Mouse (Mus musculus) gastrocnemius, postnatal 36 days (tissue): ENCODE measurements around the gene Fbxl21. TPM values are rescaled to one million over a fixed set of nuclear protein-coding genes. Genes with fewer than 3 reads are reported as not detected.

Experiments
- DNase-seq, 2 experiments: peaks; one replicate each; pipeline ENCODE4 v3.0.0; 2022
- intact Hi-C: fragments of 180-260 bp; cut with DNase I; formaldehyde crosslinking; loops from one replicate; pipeline ENCODE4 v1.15.1; 2025
- long read RNA-seq, 2 experiments: library from polyadenylated mRNA; stranded (forward); transcript quantifications; one replicate each; pipeline ENCODE4 v2.0.0; 2021
- total RNA-seq, 2 experiments: library from RNA; stranded (reverse); gene quantifications; 2 replicates each; pipeline ENCODE4 v1.2.3; 2021

Gene Fbxl21
- under 1 TPM in 1 of 2 experiments, not detected in 1; 0.23 TPM for total RNA-seq
- long read RNA-seq, experiment 1, result 0 reads
- long read RNA-seq, experiment 2, result 0 reads

GRCm38 (mm10) chr13:56522081-56522820 is at the start of gene Fbxl21:
Gene Fbxl21 (plus strand): TSS chr13:56522472.
- peak; percentile 85 to 86 for DNase-seq
- intact Hi-C loops, result no loop called here

GRCm38 (mm10) chr13:56472661-56473060 is 49.6 kb upstream of the Fbxl21 start:
- intact Hi-C loops, result loop anchor here (10.0 kb wide), 1 partner anchor 792 kb away; no protein-coding TSS in a partner anchor
- DNase-seq, result no peak

GRCm38 (mm10) chr13:56475363-56475762 is 46.9 kb upstream of the Fbxl21 start:
- DNase-seq, result no peak

GRCm38 (mm10) chr13:56476790-56477189 is 45.5 kb upstream of the Fbxl21 start:
- intact Hi-C loops, result loop anchor here (5.0 to 10.0 kb wide), 4 partner anchors 86 to 788 kb away; no protein-coding TSS in a partner anchor
- DNase-seq, result no peak

More at GRCm38 (mm10) chr13:56475363-56475762, 46.9 kb upstream of the Fbxl21 start:
- intact Hi-C loops, result loop anchor here (2.0 to 10.0 kb wide), 5 partner anchors 87 to 789 kb away; no protein-coding TSS in a partner anchor

- no peak for DNase-seq
- intact Hi-C loops, result loop anchor here (5.0 to 10.0 kb wide), 4 partner anchors 85 to 788 kb away; no protein-coding TSS in a partner anchor
Measured at GRCm38 (mm10) chr13:56477271-56477670, 45.0 kb upstream of the Fbxl21 start.

GRCm38 (mm10) chr13:56478027-56478426 is 44.2 kb upstream of the Fbxl21 start:
- no peak for DNase-seq
- intact Hi-C loops, result loop anchor here (5.0 to 10.0 kb wide), 4 partner anchors 84 to 787 kb away; no protein-coding TSS in a partner anchor

GRCm38 (mm10) chr13:56482146-56482545 is 40.1 kb upstream of the Fbxl21 start, which contains the start of gene Il9:
Gene Il9 (minus strand): TSS chr13:56482246.
- DNase-seq, result no peak
- intact Hi-C loops, result no loop called here

- no peak for DNase-seq
- intact Hi-C loops, result no loop called here
Measured at GRCm38 (mm10) chr13:56488012-56488411, 34.3 kb upstream of the Fbxl21 start.

- intact Hi-C loops, result no loop called here
Measured at GRCm38 (mm10) chr13:56494440-56494839, 27.8 kb upstream of the Fbxl21 start.

GRCm38 (mm10) chr13:56500132-56500531 is 22.1 kb upstream of the Fbxl21 start:
- intact Hi-C loops, result no loop called here
- DNase-seq, result no peak

More at GRCm38 (mm10) chr13:56494440-56494839, 27.8 kb upstream of the Fbxl21 start:
- DNase-seq, result no peak

- no peak for DNase-seq
- intact Hi-C loops, result no loop called here
Measured at GRCm38 (mm10) chr13:56500636-56501035, 21.6 kb upstream of the Fbxl21 start.

GRCm38 (mm10) chr13:56501866-56502420 is 20.3 kb upstream of the Fbxl21 start:
- DNase-seq, result no peak
- intact Hi-C loops, result no loop called here

- no peak for DNase-seq
- intact Hi-C loops, result no loop called here
Measured at GRCm38 (mm10) chr13:56506871-56507496, 15.3 kb upstream of the Fbxl21 start.

GRCm38 (mm10) chr13:56509796-56510195 is 12.5 kb upstream of the Fbxl21 start:
- no peak for DNase-seq
- intact Hi-C loops, result no loop called here

- no peak for DNase-seq
- intact Hi-C loops, result no loop called here
Measured at GRCm38 (mm10) chr13:56513595-56513994, 8.7 kb upstream of the Fbxl21 start.

GRCm38 (mm10) chr13:56516311-56516710 is 6.0 kb upstream of the Fbxl21 start:
- intact Hi-C loops, result no loop called here
- DNase-seq, result no peak

GRCm38 (mm10) chr13:56516816-56517215 is 5.5 kb upstream of the Fbxl21 start:
- no peak for DNase-seq
- intact Hi-C loops, result no loop called here

- intact Hi-C loops, result no loop called here
- DNase-seq, result no peak
Measured at GRCm38 (mm10) chr13:56522821-56523167, 522 bp downstream of the Fbxl21 start.

- intact Hi-C loops, result no loop called here
Measured at GRCm38 (mm10) chr13:56526871-56527270, 4.6 kb downstream of the Fbxl21 start.

GRCm38 (mm10) chr13:56527846-56528245 is 5.6 kb downstream of the Fbxl21 start:
- no peak for DNase-seq
- intact Hi-C loops, result no loop called here

More at GRCm38 (mm10) chr13:56526871-56527270, 4.6 kb downstream of the Fbxl21 start:
- DNase-seq, result no peak

GRCm38 (mm10) chr13:56528281-56528680 is 6.0 kb downstream of the Fbxl21 start:
- intact Hi-C loops, result no loop called here
- DNase-seq, result no peak
